Mouse (Mus musculus) E14TG2a.4 (cell line): ENCODE data around the gene Rnf157.

Experiments used
- CTCF ChIP-seq: conservative IDR thresholded peaks from 2 replicates; pipeline ENCODE4 v1.5.1; 2014; ENCODE audit warnings: low read length
- NANOG ChIP-seq: IDR thresholded peaks from 2 replicates; pipeline ENCODE4 v1.6.1; 2014; ENCODE audit warnings: borderline replicate concordance, low read length, mixed read lengths
- POU5F1 ChIP-seq: IDR thresholded peaks from 2 replicates; pipeline ENCODE4 v1.6.1; 2014; ENCODE audit warnings: low read length, borderline replicate concordance

DNA sequence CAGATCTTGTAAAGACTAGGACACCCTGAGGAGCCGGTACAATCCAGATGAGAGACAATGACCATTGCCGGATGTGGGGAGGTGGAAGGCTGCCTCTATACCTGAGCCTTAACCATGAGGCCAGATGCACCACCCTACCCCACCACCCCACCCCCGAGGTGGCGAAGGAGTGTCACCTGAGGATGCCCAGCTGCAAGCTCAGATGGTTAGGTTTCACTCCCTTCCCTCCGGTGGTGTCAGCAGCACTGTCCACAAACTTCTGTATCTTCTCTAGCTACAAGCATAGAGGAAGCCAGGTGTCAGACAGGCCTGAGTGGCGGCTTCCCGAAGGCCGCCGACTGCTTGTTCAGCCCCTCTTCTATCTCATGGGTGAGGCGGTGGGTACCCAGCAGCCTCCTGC is 41.1 kb upstream of the Rnf157 start:
- TF ChIP-seq CTCF, result no peak
- TF ChIP-seq NANOG, result no peak
- no peak for TF ChIP-seq POU5F1
